Mouse (Mus musculus) bone marrow macrophage, adult 2 months (primary cell): ENCODE data around the gene Pim2.

Source experiments
- CTCF ChIP-seq: IDR thresholded peaks from 2 replicates; pipeline ENCODE4 v1.5.1; 2012; ENCODE audit warnings: low read depth, mild to moderate bottlenecking, low read length, moderate library complexity
- POLR2A ChIP-seq: IDR thresholded peaks from 2 replicates; pipeline ENCODE4 v1.6.1; 2012; ENCODE audit warnings: mild to moderate bottlenecking, low read depth, low read length, borderline replicate concordance

GRCm38 (mm10) chrX:7910473-7910872 is 32.4 kb downstream of the Pim2 start:
- TF ChIP-seq CTCF (no peak), POLR2A (no peak)
